Mouse (Mus musculus) lung, postnatal 25 days (tissue): ENCODE measurements around the gene Ccser1.
"Not testable (repeated sequence)": the region's sequence is repeated elsewhere in the genome, so short reads cannot be mapped to it uniquely, and the experiment has no call there.

Experiments
- DNase-seq: peaks from one replicate; pipeline ENCODE4 v3.0.0; 2022; ENCODE audit warnings: low spot score

The Ccser1 gene

GRCm38 (mm10) chr6:61729065-61729464, 548.9 kb downstream of the Ccser1 start:
- DNase-seq, result no peak

DNA sequence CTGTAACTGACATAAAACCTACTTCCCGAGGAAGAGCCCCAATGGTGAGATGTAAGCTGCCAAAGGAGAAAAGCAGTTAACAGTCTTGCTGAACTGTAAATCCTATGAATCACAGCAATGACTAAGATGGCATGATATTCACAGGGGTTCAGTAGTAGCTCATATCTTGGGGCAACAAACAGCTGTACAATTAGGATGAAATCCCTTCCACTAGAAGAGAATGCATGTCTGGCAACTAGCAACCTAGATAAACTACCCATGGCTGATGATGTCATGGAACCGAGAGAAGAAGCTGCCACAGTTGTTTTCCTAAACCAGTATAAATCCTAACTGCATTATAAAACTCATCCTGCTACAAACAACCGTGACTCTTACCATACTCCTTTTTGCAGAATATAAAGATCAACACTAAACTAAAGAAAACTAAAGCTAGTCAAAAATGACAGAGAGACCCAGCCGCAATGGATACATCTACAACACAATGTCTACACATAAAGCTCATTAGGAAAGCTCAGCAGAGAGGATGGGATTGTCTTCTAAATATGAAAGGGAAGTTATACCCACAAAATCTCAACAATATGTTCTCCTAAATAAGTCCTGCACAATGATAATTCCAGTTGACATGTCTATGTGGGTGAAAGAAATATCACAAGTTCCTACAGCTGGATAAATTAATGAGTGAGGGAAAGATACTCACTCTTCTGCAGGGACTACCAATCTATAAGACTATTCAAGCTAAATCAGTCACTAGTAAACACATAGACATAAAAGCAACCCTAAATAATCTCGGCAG, 550.2 kb downstream of the Ccser1 start:
- no peak for DNase-seq

DNA sequence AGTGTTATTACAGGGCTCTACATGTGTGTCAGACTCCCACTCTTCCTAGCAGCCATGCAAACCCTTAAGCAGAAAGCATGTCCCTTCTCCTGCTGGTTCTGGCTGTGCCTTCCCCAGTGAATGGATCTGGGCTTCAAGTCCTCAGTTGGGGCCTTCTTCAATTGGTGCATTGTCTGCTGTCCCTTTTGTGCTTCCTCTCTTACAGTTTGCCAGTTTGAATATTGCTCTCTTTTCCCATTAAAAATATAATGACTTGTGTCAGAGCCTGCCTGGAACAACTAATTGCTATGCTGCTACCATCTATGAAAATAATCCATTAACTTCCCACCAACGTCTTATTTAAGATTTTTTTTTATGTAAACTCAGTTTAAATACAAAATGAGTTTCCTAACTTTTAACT, 566.2 kb downstream of the Ccser1 start:
- no peak for DNase-seq

DNA sequence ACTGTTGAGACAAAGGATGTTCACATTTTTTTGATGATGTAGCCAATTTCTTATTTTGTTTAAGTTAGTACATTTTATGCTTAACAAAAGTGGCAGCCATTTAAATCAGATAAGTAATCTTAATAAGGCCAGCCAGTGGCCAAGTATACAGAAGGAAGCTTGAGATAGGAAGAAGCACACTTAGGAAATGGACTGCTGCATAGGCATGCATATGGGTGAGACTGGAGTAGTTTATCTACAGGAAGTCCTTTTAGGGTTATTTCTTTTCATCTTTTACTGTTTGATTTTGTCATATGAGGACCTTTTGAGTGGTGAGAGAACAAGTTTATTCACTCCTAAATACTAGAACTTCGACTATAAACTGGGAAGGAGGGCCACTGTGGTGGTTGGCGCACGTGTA, 582.0 kb downstream of the Ccser1 start:
- no peak for DNase-seq

GRCm38 (mm10) chr6:61763379-61763778, 583.3 kb downstream of the Ccser1 start:
- DNase-seq, result no peak

DNA sequence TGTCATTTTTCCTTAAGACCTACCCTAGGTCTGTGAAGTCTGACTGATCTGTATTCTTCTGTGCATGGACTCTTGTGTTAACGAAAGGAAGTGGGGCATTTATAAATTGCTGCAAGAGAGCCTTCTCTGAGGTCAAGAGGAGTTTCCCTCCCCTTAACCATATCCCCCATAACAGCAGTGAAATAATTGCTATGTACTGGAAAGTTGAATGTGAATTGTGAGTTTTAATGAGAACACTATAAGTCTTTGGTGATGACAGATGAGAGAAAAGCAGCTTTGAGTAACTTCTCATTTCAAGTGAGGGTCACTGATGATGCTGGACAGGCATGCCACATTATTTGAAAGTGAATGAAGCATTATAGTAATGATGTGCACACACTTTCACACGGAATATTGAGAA, 585.7 kb downstream of the Ccser1 start:
- DNase-seq, result no peak

GRCm38 (mm10) chr6:61767151-61767550, 587.0 kb downstream of the Ccser1 start:
- DNase-seq, result no peak

DNA sequence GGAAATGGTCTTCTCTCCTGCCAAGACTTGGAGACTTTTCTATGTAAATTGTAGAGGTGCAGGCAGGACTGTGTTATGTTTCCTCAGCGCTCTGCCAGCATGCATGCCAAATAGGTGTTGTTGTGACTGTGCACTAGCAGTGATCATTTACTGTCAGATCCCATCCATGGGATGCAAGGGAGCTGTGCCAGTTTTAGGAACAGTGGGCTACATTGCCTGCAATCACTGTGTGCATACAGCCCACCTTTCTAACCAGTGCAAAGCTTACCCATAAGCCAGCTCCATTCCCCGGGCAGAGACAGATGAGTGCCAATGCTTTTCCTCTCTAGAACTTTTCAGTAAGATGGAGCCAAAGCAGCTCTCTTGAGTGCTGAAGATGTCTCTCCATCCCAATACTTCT, 606.6 kb downstream of the Ccser1 start:
- no peak for DNase-seq

GRCm38 (mm10) chr6:61800889-61801288, 620.8 kb downstream of the Ccser1 start:
- DNase-seq, result no peak

- DNase-seq, result no peak
Observed at GRCm38 (mm10) chr6:61805481-61805880, 625.4 kb downstream of the Ccser1 start.

GRCm38 (mm10) chr6:61817716-61818115, 637.6 kb downstream of the Ccser1 start:
- DNase-seq, result no peak

DNA sequence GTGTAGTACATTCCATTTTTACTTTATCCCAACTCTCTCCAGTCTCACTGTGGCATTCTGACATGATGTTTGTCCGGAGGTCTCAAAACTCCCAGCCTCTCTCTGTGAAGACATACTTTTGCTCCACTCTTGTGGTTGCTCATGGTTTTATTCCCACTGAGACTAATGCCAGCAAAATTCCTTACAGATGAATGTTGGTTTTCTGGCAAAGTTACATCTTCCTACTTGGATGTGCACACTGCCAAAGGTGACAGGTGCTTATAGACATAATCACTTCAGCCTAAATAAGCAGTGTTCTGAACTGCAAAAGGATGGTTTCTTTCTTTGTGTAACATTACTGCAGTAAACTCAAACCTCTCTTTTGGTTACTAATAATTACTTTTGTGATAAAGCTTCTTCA, 696.2 kb downstream of the Ccser1 start:
- DNase-seq, result no peak

- no peak for DNase-seq
Observed at GRCm38 (mm10) chr6:61898238-61898637, 718.1 kb downstream of the Ccser1 start.

GRCm38 (mm10) chr6:61902715-61903114, 722.6 kb downstream of the Ccser1 start:
- DNase-seq, result no peak

- DNase-seq, result no peak
Observed at GRCm38 (mm10) chr6:61912896-61913295, 732.8 kb downstream of the Ccser1 start.

DNA sequence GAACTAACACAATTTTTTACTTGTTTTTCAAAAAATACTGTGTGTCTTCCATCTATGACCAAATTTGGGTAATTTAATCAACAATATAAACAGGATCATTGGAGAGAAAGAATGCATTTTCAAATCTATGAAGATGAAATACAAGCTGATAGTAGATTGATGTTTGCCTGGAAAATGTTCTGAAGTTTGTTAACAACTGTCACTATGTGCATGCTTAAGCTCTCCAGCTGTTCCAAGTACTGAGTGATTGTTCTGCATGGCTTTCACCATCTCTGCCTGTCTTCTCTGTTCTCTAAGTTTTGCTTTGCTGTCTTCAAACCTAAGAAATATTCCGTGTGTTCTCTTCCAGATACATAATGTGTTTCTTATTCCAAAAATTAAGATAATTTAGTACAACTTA, 751.5 kb downstream of the Ccser1 start:
- peak; percentile 42 for DNase-seq

GRCm38 (mm10) chr6:61936656-61937055, 756.5 kb downstream of the Ccser1 start:
- no peak for DNase-seq

DNA sequence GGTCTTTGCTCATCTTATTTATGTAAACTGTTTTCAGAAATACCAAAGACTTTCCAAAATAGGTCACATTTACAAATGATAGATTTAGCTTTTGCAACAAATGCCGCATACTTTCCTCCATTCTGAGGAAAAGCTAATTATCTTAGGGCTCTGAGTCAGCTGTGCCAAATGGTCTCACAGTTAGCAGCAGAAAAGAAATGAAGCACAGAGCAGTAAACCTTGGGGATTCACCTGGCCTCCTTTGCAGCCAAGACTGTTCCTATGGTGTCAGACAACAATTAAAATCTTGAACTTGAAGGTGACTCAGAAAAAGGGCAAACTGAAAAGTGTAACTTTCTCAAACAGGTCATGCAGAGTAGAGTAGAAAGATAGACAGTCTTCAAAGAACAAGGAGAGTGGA, 759.1 kb downstream of the Ccser1 start:
- DNase-seq, result no peak

GRCm38 (mm10) chr6:61953703-61954102, 773.6 kb downstream of the Ccser1 start:
- DNase-seq, result no peak

GRCm38 (mm10) chr6:61976878-61977277, 796.8 kb downstream of the Ccser1 start:
- DNase-seq, result no peak

GRCm38 (mm10) chr6:61978379-61978778, 798.3 kb downstream of the Ccser1 start:
- no peak for DNase-seq

DNA sequence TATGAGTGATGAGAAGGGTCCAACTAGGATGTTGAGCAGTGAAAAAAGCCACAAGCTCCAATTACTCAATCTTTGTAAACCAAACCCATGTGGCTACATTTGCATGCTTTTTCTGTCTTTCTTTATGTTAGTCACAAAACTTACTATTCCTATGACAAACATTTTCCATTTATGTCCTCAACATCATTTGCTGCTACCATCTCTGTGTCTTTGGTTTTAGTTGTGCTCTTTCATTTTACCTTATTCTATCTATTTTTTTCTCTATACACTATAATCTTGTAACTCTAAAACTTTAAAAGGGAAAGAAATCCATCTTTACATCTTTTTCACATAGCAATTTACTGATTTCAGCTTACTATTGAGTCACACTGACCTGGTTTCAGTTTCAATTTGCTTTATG, 834.2 kb downstream of the Ccser1 start:
- no peak for DNase-seq

- no peak for DNase-seq
Observed at GRCm38 (mm10) chr6:62044454-62044853, 864.3 kb downstream of the Ccser1 start.

DNA sequence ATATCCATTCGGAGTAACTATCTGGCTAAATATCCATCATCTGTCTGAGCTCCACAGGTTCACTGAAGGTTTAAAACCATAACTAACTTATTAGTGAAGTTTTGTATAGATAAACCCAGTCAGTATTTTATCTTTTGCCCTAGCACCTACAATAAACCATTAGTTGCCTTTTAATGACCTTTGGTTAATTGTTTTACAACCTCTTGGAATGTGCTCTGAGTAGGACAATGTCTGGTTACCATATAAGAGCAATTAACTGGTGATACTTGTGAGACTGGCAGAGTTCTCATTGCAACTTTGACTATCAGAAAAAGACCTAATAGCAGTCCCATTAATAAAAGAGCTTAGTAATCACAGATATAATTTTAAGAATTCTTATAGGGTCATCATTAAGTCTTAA, 864.9 kb downstream of the Ccser1 start:
- DNase-seq, result not testable (repeated sequence)
